Mouse (Mus musculus): ENCODE measurements around the gene Glyr1. TPM values are rescaled to one million over a fixed set of nuclear protein-coding genes. Genes with fewer than 3 reads are reported as not detected.
A peak's percentile ranks its signal among the peaks of the same experiment; 100 is the strongest.

The Glyr1 gene
- polyA plus RNA-seq, 1 experiment, result 146 TPM

DNA sequence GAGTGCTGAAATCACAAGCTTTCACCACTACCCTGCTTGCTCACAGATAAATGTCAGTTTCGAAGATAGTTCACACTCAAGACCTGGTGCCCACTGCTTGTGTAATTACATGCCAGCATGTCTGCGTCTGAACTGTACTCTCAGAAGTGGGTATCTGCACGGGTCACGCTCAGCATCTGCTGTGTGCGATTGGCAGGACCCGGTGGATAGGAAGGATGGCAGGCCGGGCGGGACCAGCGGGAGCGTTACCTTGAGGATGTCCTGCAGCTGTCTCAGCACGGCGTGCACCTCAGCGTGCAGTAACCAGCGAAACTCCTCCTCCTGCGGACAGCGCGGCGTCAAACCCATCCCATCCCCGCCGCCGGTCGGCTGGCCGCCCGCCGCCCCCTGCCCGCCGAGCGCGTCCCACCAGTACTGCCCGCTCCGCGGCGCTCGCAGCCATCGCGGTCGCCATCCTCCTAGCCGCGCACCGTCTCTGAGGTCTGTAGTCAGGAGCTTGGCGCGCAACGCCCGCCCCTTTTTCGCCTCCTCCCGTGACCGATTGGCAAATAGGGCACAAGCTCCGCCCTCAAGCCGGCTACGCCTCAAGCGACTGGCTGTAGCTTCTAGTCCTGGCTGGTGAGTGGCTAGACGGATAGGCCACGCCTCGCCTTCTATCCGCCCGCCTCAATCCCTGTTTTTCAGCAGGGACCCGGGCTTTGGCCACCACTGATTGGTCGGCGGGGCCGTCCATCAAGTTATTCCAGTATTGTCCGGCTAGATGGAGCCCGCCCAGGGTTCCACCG, 36.4 kb downstream of the Glyr1 start, which contains the start of gene Rogdi:
TSS of gene Rogdi (minus strand) at position 500 of the 785 bp plus-strand sequence.
- 0 out of 2 replicates have a peak within 1 kb of the TSS, but pooled peaks have one; percentile 1 for H3K27ac ChIP-seq (ENCODE audit: insufficient read depth, low read length)
- TF ChIP-seq POLR2A (IDR thresholded peaks at IDR 0.05; ENCODE audit: extremely low read depth, insufficient read depth, low read length) (peak; percentile 93), CTCF (IDR thresholded peaks at IDR 0.05; ENCODE audit: extremely low read depth, insufficient read depth, low read length) (no peak)

DNA sequence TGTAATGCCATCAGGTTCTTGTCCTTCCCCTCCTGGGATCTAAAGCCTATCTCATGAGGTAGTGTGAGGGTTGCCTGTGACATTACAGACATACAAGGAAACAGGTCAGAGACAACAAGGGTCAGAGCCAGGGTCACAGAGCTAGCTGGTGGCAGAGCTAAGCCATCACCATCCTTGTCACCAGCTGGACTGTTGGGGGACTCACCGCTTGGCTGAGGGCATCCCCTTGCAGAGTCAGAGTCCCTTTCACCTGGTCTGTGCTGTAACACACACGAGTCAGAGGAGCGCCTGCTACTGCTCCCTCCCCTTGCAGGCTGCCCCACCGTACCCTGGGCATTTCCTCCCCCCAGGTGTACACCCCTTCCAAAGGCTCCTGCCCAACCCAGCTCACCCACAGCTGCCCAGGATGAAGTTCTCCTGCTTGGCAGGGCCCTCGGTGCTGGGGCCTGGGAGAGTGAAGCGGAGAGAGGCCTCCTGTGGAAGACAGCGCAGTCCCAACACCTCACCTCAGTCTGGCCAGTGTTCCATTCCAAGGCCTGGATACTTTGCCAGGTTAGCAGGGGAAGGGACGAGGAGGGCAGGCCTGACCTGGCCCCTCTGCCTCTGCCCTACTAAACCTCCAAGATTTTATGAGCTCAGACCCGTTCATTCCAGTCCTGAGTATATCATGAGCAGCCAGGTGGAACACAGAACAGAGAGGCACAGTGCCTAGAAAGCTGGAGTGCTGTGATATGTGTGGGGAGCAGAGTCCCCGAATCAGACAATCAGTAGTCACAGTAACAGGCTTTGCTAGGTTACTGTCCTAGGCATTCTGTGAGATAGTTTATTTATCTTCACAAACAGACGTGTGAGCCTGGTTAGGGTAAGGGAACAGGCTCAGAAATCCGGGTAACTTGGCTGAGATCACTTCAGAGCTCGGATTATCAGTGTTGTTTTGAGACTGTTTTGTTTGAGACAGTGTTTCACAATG, 37.3 kb downstream of the Glyr1 start:
- Histone ChIP-seq H3K27ac (ENCODE audit: insufficient read depth, low read length) (0 out of 2 replicates have a peak overlapping the region, but pooled peaks have one; percentile 1), H3K4me3 (ENCODE audit: insufficient read depth, low read length) (peak overlapping the region; percentile 90), H3K4me1 (ENCODE audit: control insufficient read depth, insufficient read depth, low read length) (peaks cover 5% of the 10 kb centered on the region; the same call in 1 of the 2 replicates)
- TF ChIP-seq POLR2A (IDR thresholded peaks at IDR 0.05; ENCODE audit: extremely low read depth, insufficient read depth, low read length), result no peak
- no peak for TF ChIP-seq CTCF (IDR thresholded peaks at IDR 0.05; ENCODE audit: extremely low read depth, insufficient read depth, low read length)

More for the DNA sequence above, 36.4 kb downstream of the Glyr1 start, which contains the start of gene Rogdi:
- peak within 1 kb of the TSS; percentile 90 for H3K4me3 ChIP-seq (ENCODE audit: insufficient read depth, low read length)
- H3K4me1 ChIP-seq (ENCODE audit: control insufficient read depth, insufficient read depth, low read length), result peaks cover 5% of the 10 kb centered on the region; the same call in 1 of the 2 replicates

DNA sequence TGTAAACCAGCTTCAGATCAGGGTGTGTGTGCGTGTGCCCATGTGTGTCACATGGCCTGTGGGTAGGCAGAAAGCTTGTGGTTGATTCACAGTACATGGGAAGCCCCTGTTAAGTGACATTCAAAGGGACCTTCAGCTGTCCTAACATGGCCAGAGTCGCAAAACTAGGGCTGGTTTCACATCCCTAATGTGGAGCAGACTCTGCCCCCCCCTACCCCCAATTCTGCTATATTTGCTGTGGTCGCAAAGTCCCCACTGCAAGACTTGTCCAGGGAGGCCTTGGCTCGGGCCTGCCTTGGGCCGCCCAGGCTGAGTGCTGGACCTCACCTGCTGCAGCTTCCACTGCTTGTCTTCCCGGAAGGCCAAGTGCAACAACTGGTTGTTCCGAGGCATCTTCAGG, 38.4 kb downstream of the Glyr1 start:
- no peak overlapping the region for H3K27ac ChIP-seq (ENCODE audit: insufficient read depth, low read length)
- TF ChIP-seq CTCF (IDR thresholded peaks at IDR 0.05; ENCODE audit: extremely low read depth, insufficient read depth, low read length), result no peak
- TF ChIP-seq POLR2A (IDR thresholded peaks at IDR 0.05; ENCODE audit: extremely low read depth, insufficient read depth, low read length), result no peak
- peaks cover 5% of the 10 kb centered on the region; the same call in 1 of the 2 replicates for H3K4me1 ChIP-seq (ENCODE audit: control insufficient read depth, insufficient read depth, low read length)
- H3K4me3 ChIP-seq (ENCODE audit: insufficient read depth, low read length), result no peak overlapping the region

DNA sequence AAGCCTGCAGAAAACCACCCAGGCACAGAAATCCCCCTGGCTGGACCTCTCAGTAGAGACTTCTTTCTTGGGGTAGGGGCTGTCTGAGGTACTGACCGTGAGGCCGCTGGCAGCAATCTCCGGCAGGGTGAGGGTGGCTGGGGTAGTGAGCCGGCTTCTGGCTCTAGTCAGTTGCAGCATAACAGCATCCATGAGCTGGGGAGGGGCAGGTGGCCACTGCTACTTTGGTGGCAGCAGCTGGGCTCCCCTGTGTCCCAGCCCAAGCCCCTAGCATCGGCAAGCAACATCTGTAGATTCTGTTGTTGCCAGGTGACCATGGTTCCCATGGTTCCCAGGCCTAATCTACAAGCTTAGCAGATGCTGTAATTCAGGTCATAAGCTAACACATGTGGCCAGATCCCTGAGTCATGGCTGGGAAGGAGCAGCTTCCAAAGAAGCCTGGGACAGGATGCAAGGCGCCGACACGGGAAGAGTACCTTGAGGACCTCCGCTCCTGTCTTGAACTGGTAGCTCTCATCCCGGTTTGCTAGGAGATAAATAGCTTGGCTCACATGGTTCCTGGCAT, 39.2 kb downstream of the Glyr1 start:
- H3K4me3 ChIP-seq (ENCODE audit: insufficient read depth, low read length), result no peak overlapping the region
- no peak overlapping the region for H3K27ac ChIP-seq (ENCODE audit: insufficient read depth, low read length)

DNA sequence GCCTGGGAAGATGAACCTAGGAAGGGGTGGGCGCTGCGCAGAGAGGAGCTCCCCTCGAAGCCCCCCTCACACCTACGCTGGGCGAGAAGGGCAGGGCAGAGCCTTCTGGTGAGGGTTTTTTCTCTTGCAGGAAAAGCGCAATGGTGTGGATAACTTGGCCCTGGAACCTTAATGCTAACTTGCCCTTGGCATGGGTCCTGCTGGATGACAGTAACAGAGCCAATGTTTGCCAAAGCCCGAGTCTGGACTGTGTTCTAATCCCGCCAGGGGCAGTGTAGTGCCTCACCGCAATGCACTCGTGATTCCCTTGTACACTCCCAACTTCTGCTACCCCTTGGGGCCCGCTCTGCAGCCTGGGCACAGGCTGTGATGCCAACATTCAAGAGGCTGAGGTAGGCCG, 41.6 kb downstream of the Glyr1 start:
- Histone ChIP-seq H3K4me1 (ENCODE audit: control insufficient read depth, insufficient read depth, low read length) (peaks cover 5% of the 10 kb centered on the region; the same call in 1 of the 2 replicates), H3K27ac (ENCODE audit: insufficient read depth, low read length) (no peak overlapping the region), H3K4me3 (ENCODE audit: insufficient read depth, low read length) (no peak overlapping the region)
- no peak for TF ChIP-seq CTCF (IDR thresholded peaks at IDR 0.05; ENCODE audit: extremely low read depth, insufficient read depth, low read length)
- no peak for TF ChIP-seq POLR2A (IDR thresholded peaks at IDR 0.05; ENCODE audit: extremely low read depth, insufficient read depth, low read length)

More for the DNA sequence above, 39.2 kb downstream of the Glyr1 start:
- TF ChIP-seq POLR2A (IDR thresholded peaks at IDR 0.05; ENCODE audit: extremely low read depth, insufficient read depth, low read length) (no peak), CTCF (IDR thresholded peaks at IDR 0.05; ENCODE audit: extremely low read depth, insufficient read depth, low read length) (no peak)
- H3K4me1 ChIP-seq (ENCODE audit: control insufficient read depth, insufficient read depth, low read length), result peaks cover 5% of the 10 kb centered on the region; the same call in 1 of the 2 replicates

DNA sequence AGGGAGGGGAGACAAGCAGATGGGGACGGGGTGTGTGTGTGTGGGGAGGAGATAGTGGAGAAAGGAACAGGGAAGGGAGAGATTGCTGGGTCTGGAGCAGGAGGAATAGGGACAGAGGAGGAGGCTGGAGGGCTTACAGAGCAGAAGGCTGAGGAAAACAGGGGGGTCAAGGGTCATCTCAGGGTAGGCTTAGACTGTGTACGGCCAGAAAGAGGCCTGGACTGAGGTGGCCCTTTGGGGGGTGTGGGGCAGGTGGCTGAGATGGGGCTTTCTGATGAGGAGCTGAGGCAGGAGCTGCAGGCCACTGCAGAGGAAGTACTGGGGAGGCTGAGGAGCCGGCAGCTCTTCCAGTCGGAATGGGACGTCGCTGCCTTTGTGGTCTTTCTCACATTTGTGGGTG, 42.2 kb downstream of the Glyr1 start:
- Histone ChIP-seq H3K4me1 (ENCODE audit: control insufficient read depth, insufficient read depth, low read length) (peaks cover 5% of the 10 kb centered on the region; the same call in 1 of the 2 replicates), H3K4me3 (ENCODE audit: insufficient read depth, low read length) (no peak overlapping the region), H3K27ac (ENCODE audit: insufficient read depth, low read length) (no peak overlapping the region)
- TF ChIP-seq POLR2A (IDR thresholded peaks at IDR 0.05; ENCODE audit: extremely low read depth, insufficient read depth, low read length), result no peak
- TF ChIP-seq CTCF (IDR thresholded peaks at IDR 0.05; ENCODE audit: extremely low read depth, insufficient read depth, low read length), result no peak

DNA sequence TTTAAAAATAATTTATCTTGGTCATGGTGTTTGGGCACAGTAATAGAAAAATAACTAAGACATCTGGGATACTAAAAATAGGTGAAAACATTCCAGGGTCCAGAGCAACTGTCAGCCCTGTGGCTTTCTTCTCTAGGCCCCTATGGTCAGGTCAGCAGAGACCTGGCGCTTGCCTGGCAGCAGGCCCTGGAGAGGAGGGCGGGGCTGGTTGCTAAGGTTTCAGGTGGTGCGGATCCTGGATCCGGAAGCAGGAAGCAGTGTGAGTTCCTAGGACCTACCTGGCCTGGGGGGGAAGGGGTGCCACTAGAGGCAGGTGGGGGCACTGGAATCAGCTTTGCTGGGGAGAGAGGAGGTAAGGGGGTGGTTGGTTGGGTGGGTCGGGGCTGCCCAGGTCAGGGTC, 42.6 kb downstream of the Glyr1 start, which contains the start of gene Smim22:
TSS of gene Smim22 (plus strand) at position 222 of the 400 bp plus-strand sequence.
- no peak within 1 kb of the TSS for H3K4me3 ChIP-seq (ENCODE audit: insufficient read depth, low read length)
- no peak for TF ChIP-seq POLR2A (IDR thresholded peaks at IDR 0.05; ENCODE audit: extremely low read depth, insufficient read depth, low read length)
- no peak for TF ChIP-seq CTCF (IDR thresholded peaks at IDR 0.05; ENCODE audit: extremely low read depth, insufficient read depth, low read length)
- peaks cover 5% of the 10 kb centered on the region; the same call in 1 of the 2 replicates for H3K4me1 ChIP-seq (ENCODE audit: control insufficient read depth, insufficient read depth, low read length)
- H3K27ac ChIP-seq (ENCODE audit: insufficient read depth, low read length), result no peak within 1 kb of the TSS

DNA sequence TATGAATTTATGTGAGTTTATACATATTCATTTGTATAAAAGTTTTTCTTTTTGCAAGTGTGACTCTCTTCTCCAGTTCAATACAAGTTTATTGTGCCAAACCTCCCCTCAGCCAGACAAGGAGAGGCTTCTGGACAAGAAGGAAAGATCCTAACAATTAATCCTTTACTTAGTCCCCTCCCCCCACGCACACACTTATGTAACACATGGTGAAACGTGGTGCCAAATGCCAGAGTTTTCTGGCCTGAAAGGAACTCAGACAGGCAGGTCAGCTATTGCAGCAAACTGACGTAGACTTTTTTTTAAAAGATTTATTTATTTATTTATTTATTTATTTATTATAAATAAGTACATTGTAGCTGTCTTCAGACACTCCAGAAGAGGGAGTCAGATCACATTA, 49.1 kb downstream of the Glyr1 start:
- H3K4me3 ChIP-seq (ENCODE audit: insufficient read depth, low read length), result no peak overlapping the region
- H3K27ac ChIP-seq (ENCODE audit: insufficient read depth, low read length), result no peak overlapping the region
- no peak for TF ChIP-seq CTCF (IDR thresholded peaks at IDR 0.05; ENCODE audit: extremely low read depth, insufficient read depth, low read length)
- TF ChIP-seq POLR2A (IDR thresholded peaks at IDR 0.05; ENCODE audit: extremely low read depth, insufficient read depth, low read length), result no peak
- no peaks in the 10 kb centered on the region for H3K4me1 ChIP-seq (ENCODE audit: control insufficient read depth, insufficient read depth, low read length)

DNA sequence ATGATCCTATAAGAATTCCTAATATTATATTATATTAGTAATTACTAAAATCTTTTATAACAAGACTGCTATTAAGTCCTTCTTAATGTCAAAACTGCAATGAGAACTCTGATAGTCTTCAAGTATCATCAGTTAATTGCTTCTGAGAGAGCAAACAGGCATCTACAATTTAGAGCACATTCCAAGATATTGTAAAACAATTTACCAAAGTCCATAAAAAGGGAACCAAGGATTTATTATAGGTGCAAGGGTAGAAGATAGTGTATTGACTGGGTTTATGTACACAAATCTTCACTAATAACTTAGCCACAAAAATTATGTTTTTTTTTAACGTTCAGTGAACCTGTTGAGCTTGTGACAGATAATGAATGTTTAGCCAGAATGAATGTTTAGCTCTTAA, 50.7 kb downstream of the Glyr1 start:
- no peaks in the 10 kb centered on the region for H3K4me1 ChIP-seq (ENCODE audit: control insufficient read depth, insufficient read depth, low read length)
- TF ChIP-seq CTCF (IDR thresholded peaks at IDR 0.05; ENCODE audit: extremely low read depth, insufficient read depth, low read length) (no peak), POLR2A (IDR thresholded peaks at IDR 0.05; ENCODE audit: extremely low read depth, insufficient read depth, low read length) (no peak)
- H3K27ac ChIP-seq (ENCODE audit: insufficient read depth, low read length), result no peak overlapping the region
- no peak overlapping the region for H3K4me3 ChIP-seq (ENCODE audit: insufficient read depth, low read length)
